In the genomic region with DNA sequence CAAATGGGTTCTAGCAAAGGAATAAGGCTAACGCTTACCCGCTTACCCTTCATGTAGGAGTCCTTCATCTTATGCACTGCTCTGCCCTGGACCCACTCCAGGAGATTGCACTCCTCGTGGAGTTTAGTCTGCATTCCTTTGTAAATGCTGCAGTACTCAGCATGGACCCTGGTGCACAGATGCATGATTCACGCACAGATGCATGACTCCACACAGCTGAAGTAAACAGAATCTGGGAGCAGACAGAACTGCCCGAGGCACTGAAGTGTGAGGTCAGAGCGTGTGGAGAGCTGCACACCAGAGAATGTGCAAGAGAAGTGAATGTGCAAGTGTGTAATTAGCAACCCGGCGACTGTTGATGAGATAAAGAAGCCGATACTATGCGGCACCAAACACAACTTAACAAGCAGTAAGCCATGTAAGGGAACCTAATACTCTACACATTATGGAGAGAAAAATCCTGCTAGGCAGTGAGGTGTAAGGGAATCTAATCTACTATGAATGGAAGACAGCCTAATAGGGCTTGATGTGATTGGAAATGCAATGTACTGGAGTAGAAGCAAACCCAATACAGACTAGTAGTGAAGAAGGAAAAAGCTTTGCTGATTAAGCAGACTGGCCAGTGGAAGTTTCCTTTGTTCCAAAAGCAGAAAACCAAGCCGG, we compare ENCODE assay signal across 10 mouse cellular contexts. TPM values are rescaled to one million over a fixed set of nuclear protein-coding genes. Genes with fewer than 3 reads are reported as not detected.
A peak's percentile ranks its signal among the peaks of the same experiment; 100 is the strongest.
DNase-seq lines count a peak whose midpoint lies in the region; ATAC-seq and TF ChIP-seq lines count a peak whose summit lies in the region.
"Had no signal": no experiment of that assay in that cellular context is flagged by ENCODE, and none has a peak within 500 bp of the region (broad histone marks: within the 10 kb centered on the region; RNA-seq: fewer than 3 reads in every experiment).

No protein-coding gene starts in this region.

- H3K36me3 ChIP-seq in kidney, postnatal 0 days (ENCODE audit: insufficient read depth, low read length) = no peaks in the 10 kb centered on the region
- no peaks in the 10 kb centered on the region for H3K36me3 ChIP-seq in embryonic facial prominence, embryonic 13.5 days
- no peaks in the 10 kb centered on the region for H3K36me3 ChIP-seq in hindbrain, postnatal 0 days (ENCODE audit: insufficient read depth, low read length)
- H3K36me3 ChIP-seq: liver, embryonic 12.5 days had no signal

- no peak for DNase-seq in kidney, postnatal 0 days (ENCODE audit: low spot score)
- no peak for DNase-seq in kidney, adult 11 months
- DNase-seq in Muller cell, postnatal 12 days (ENCODE audit: inconsistent ontology term) = peak; percentile 61
- DNase-seq in hindbrain, postnatal 0 days (ENCODE audit: low spot score) = peak; percentile 2
- DNase-seq in spleen, postnatal 4 days (ENCODE audit: low spot score in 2 of 2) = no peak
- no peak for DNase-seq in urinary bladder, postnatal 14 days (ENCODE audit: low spot score)
- DNase-seq in cerebellum, postnatal 4 days (ENCODE audit: low spot score in 2 of 2) = no peak
- DNase-seq: cerebellum, adult 11 months had no signal

- H3K9ac ChIP-seq in kidney, postnatal 0 days (ENCODE audit: low read depth, low read length) = no peak overlapping the region
- no peak overlapping the region for H3K9ac ChIP-seq in embryonic facial prominence, embryonic 13.5 days
- no peak overlapping the region for H3K9ac ChIP-seq in hindbrain, postnatal 0 days (replicated peaks; ENCODE audit: low read length)
- H3K9ac ChIP-seq: liver, embryonic 12.5 days had no signal

- H3K4me3 ChIP-seq in kidney, postnatal 0 days (replicated peaks; ENCODE audit: low read depth, low read length) = no peak overlapping the region
- no peak overlapping the region for H3K4me3 ChIP-seq in embryonic facial prominence, embryonic 13.5 days
- H3K4me3 ChIP-seq in hindbrain, postnatal 0 days (ENCODE audit: low read length) = no peak overlapping the region
- H3K4me3 ChIP-seq: liver, embryonic 12.5 days had no signal

- TF ChIP-seq CTCF in kidney, postnatal 0 days (IDR thresholded peaks at IDR 0.05; ENCODE audit: low read depth) = no peak
- TF ChIP-seq CTCF in hindbrain, postnatal 0 days (IDR thresholded peaks at IDR 0.05; ENCODE audit: low read depth) = no peak

- H3K4me1 ChIP-seq in kidney, postnatal 0 days (replicated peaks; ENCODE audit: insufficient read depth, low read length) = no peaks in the 10 kb centered on the region; the same call in 1 of the 2 replicates
- H3K4me1 ChIP-seq in embryonic facial prominence, embryonic 13.5 days = 0 out of 2 replicates have a peak, but pooled peaks cover 3% of the 10 kb centered on the region
- no peaks in the 10 kb centered on the region for H3K4me1 ChIP-seq in hindbrain, postnatal 0 days (ENCODE audit: insufficient read depth, low read length)
- H3K4me1 ChIP-seq: liver, embryonic 12.5 days had no signal

- ATAC-seq in kidney, postnatal 0 days (replicated peaks; ENCODE audit: low FRiP score, low read depth) = peak; percentile 40
- peak; percentile 37; the same call in 1 of the 2 replicates for ATAC-seq in embryonic facial prominence, embryonic 13.5 days (ENCODE audit: insufficient number of reproducible peaks, insufficient read depth, low FRiP score, low TSS enrichment, low read depth)
- ATAC-seq in hindbrain, postnatal 0 days = peak; percentile 38; the same call in 1 of the 2 replicates
- ATAC-seq: liver, embryonic 12.5 days had no signal

- no peak overlapping the region for H3K27ac ChIP-seq in kidney, postnatal 0 days
- no peak overlapping the region for H3K27ac ChIP-seq in embryonic facial prominence, embryonic 13.5 days
- no peak overlapping the region for H3K27ac ChIP-seq in hindbrain, postnatal 0 days
- H3K27ac ChIP-seq: liver, embryonic 12.5 days had no signal

- no peaks in the 10 kb centered on the region for H3K9me3 ChIP-seq in kidney, postnatal 0 days (replicated peaks; ENCODE audit: low read length)
- H3K9me3 ChIP-seq in embryonic facial prominence, embryonic 13.5 days = no peaks in the 10 kb centered on the region
- H3K9me3 ChIP-seq in hindbrain, postnatal 0 days (ENCODE audit: low read length) = no peaks in the 10 kb centered on the region
- H3K9me3 ChIP-seq: liver, embryonic 12.5 days had no signal

- no peaks in the 10 kb centered on the region for H3K27me3 ChIP-seq in kidney, postnatal 0 days (ENCODE audit: insufficient read depth, low read length)
- peaks cover 21% of the 10 kb centered on the region for H3K27me3 ChIP-seq in embryonic facial prominence, embryonic 13.5 days
- no peaks in the 10 kb centered on the region for H3K27me3 ChIP-seq in hindbrain, postnatal 0 days (ENCODE audit: insufficient read depth, low read length)
- H3K27me3 ChIP-seq: liver, embryonic 12.5 days had no signal

- 58% methylated on average over 11 of the region's 11 CpGs for WGBS in kidney, postnatal 0 days
- WGBS in embryonic facial prominence, embryonic 13.5 days = 44% methylated on average over 11 of the region's 11 CpGs
- 59% methylated on average over 11 of the region's 11 CpGs for WGBS in hindbrain, postnatal 0 days

- no peak overlapping the region for H3K4me2 ChIP-seq in kidney, postnatal 0 days (ENCODE audit: low read length)
- H3K4me2 ChIP-seq in embryonic facial prominence, embryonic 13.5 days = no peak overlapping the region
- no peak overlapping the region for H3K4me2 ChIP-seq in hindbrain, postnatal 0 days (ENCODE audit: low read depth, low read length)
- H3K4me2 ChIP-seq: liver, embryonic 12.5 days had no signal

RNA-seq across cellular contexts. Expression of a gene that starts 32.8 kb away (rescaled TPM):
- 2.0 and 2.4 TPM in 2 replicates for polyA plus RNA-seq in kidney, postnatal 0 days (2015; fragmentation: Nextera tagmentation; extraction: Ambion mirVana)
- 8.2 and 10.6 TPM in 2 replicates for polyA plus RNA-seq in embryonic facial prominence, embryonic 13.5 days (2015; fragmentation: Nextera tagmentation; extraction: Ambion mirVana)
- 41.4 and 47.9 TPM in 2 replicates for total RNA-seq in hindbrain, postnatal 0 days (2014; rRNA removed)
- 19.7 and 20.9 TPM in 2 replicates for polyA plus RNA-seq in hindbrain, postnatal 0 days (2015; fragmentation: Nextera tagmentation; extraction: Ambion mirVana)

Comparison
In these comparisons a context has a peak if more than half of its experiments do, and no peak if none do; other contexts are left out.
1. DNase-seq: peak in Muller cell, postnatal 12 days (single experiment) and hindbrain, postnatal 0 days (single experiment); none in kidney, postnatal 0 days (single experiment), kidney, adult 11 months (single experiment), spleen, postnatal 4 days (0 of 2), urinary bladder, postnatal 14 days (single experiment) and cerebellum, postnatal 4 days (0 of 2).
2. Peak in every context shown above with its lines, with median percentiles within 50 percentile points of each other: ATAC-seq.